Mouse (Mus musculus): ENCODE data around the gene Alkbh6. TPM values are rescaled to one million over a fixed set of nuclear protein-coding genes. Genes with fewer than 3 reads are reported as not detected.
A peak's percentile ranks its signal among the peaks of the same experiment; 100 is the strongest.

Gene Alkbh6
- polyA plus RNA-seq, 1 experiment from 2014 or later = 92.9 TPM

- peaks cover 12% of the 10 kb centered on the region for H3K27me3 ChIP-seq
- peaks cover 39% of the 10 kb centered on the region for H3K4me1 ChIP-seq
- H3K9ac ChIP-seq (replicated peaks) = no peak overlapping the region
- H3K4me3 ChIP-seq = 0 out of 2 replicates have a peak overlapping the region, but pooled peaks have one; percentile 4
- no peak overlapping the region for H3K27ac ChIP-seq (replicated peaks)
- H3K9me3 ChIP-seq = no peaks in the 10 kb centered on the region
- no peak for ATAC-seq (ENCODE audit: low FRiP score, low read depth)
- WGBS = 92% methylated on average over 17 of the region's 17 CpGs
- H3K4me2 ChIP-seq (replicated peaks) = 0 out of 2 replicates have a peak overlapping the region, but pooled peaks have one; percentile 4
- peaks cover 31% of the 10 kb centered on the region for H3K36me3 ChIP-seq
Observed at GRCm38 (mm10) chr7:30360028-30360427, 51.5 kb downstream of the Alkbh6 start.

GRCm38 (mm10) chr7:30362652-30363343, 54.3 kb downstream of the Alkbh6 start, which contains the start of gene Lrfn3:
Gene Lrfn3 (minus strand): TSS chr7:30362772.
- ATAC-seq (ENCODE audit: low FRiP score, low read depth) = peak; percentile 76
- peaks cover 38% of the 10 kb centered on the region for H3K4me1 ChIP-seq
- H3K27ac ChIP-seq (replicated peaks) = peak within 1 kb of the TSS; percentile 46; the same call in 1 of the 2 replicates
- H3K9ac ChIP-seq (replicated peaks) = peak within 1 kb of the TSS; percentile 96
- H3K36me3 ChIP-seq = peaks cover 14% of the 10 kb centered on the region
- H3K4me3 ChIP-seq = peak within 1 kb of the TSS; percentile 90
- H3K4me2 ChIP-seq (replicated peaks) = peak within 1 kb of the TSS; percentile 82
- peaks cover 12% of the 10 kb centered on the region for H3K27me3 ChIP-seq
- under 1% methylated on average over 40 of the region's 55 CpGs for WGBS
- no peaks in the 10 kb centered on the region for H3K9me3 ChIP-seq

GRCm38 (mm10) chr7:30363344-30363738, 54.8 kb downstream of the Alkbh6 start:
- H3K9me3 ChIP-seq = no peaks in the 10 kb centered on the region
- peak; percentile 31; the same call in 1 of the 2 replicates for ATAC-seq (ENCODE audit: low FRiP score, low read depth)
- H3K9ac ChIP-seq (replicated peaks) = peak overlapping the region; percentile 96
- peaks cover 34% of the 10 kb centered on the region for H3K4me1 ChIP-seq
- H3K36me3 ChIP-seq = peaks cover 14% of the 10 kb centered on the region
- H3K27me3 ChIP-seq = peaks cover 12% of the 10 kb centered on the region
- peak overlapping the region; percentile 90 for H3K4me3 ChIP-seq
- H3K27ac ChIP-seq (replicated peaks) = no peak overlapping the region
- WGBS = 72% methylated on average over 6 of the region's 6 CpGs
- peak overlapping the region; percentile 82 for H3K4me2 ChIP-seq (replicated peaks)

Other genes with a start within 250 kb of the Alkbh6 start
- gene Zfp82, start 235.8 kb upstream of the Alkbh6 start, polyA plus RNA-seq (2016; fragmentation: Nextera tagmentation; extraction: Ambion mirVana) = 10.4 and 11.2 TPM in 2 replicates
- gene Gm26920, start 218.3 kb upstream of the Alkbh6 start, polyA plus RNA-seq (2016; fragmentation: Nextera tagmentation; extraction: Ambion mirVana) = 1.0 and 4.5 TPM in 2 replicates
- 13.6 and 16.3 TPM in 2 replicates for gene Zfp566, start 218.2 kb upstream of the Alkbh6 start, polyA plus RNA-seq (2016; fragmentation: Nextera tagmentation; extraction: Ambion mirVana)
- 134 and 136 TPM in 2 replicates for gene Zfp260, start 213.9 kb upstream of the Alkbh6 start, polyA plus RNA-seq (2016; fragmentation: Nextera tagmentation; extraction: Ambion mirVana)
- 17.0 and 18.8 TPM in 2 replicates for gene Zfp382, start 186.8 kb upstream of the Alkbh6 start, polyA plus RNA-seq (2016; fragmentation: Nextera tagmentation; extraction: Ambion mirVana)
- 19.0 and 20.2 TPM in 2 replicates for gene Zfp146, start 139.0 kb upstream of the Alkbh6 start, polyA plus RNA-seq (2016; fragmentation: Nextera tagmentation; extraction: Ambion mirVana)
- gene Cox7a1, start 124.6 kb upstream of the Alkbh6 start, polyA plus RNA-seq (2016; fragmentation: Nextera tagmentation; extraction: Ambion mirVana) = 0.74 and 4.1 TPM in 2 replicates
- gene Capns1, start 109.9 kb upstream of the Alkbh6 start, polyA plus RNA-seq (2016; fragmentation: Nextera tagmentation; extraction: Ambion mirVana) = 59.8 and 61.6 TPM in 2 replicates
- 151 and 156 TPM in 2 replicates for gene Polr2i, start 76.8 kb upstream of the Alkbh6 start, polyA plus RNA-seq (2016; fragmentation: Nextera tagmentation; extraction: Ambion mirVana)
- 257 and 259 TPM in 2 replicates for gene Tbcb, start 76.4 kb upstream of the Alkbh6 start, polyA plus RNA-seq (2016; fragmentation: Nextera tagmentation; extraction: Ambion mirVana)
- not detected in 2 replicates for gene Ovol3, start 73.0 kb upstream of the Alkbh6 start, polyA plus RNA-seq (2016; fragmentation: Nextera tagmentation; extraction: Ambion mirVana)
- 0.48 and 0.66 TPM in 2 replicates for gene Thap8, start 28.6 kb upstream of the Alkbh6 start, polyA plus RNA-seq (2016; fragmentation: Nextera tagmentation; extraction: Ambion mirVana)
- 11.3 and 13.4 TPM in 2 replicates for gene Wdr62, start 28.3 kb upstream of the Alkbh6 start, polyA plus RNA-seq (2016; fragmentation: Nextera tagmentation; extraction: Ambion mirVana)
- 76.3 and 88.6 TPM in 2 replicates for gene Clip3, start 17.0 kb upstream of the Alkbh6 start, polyA plus RNA-seq (2016; fragmentation: Nextera tagmentation; extraction: Ambion mirVana)
- 17.5 and 19.0 TPM in 2 replicates for gene Syne4, start 6.1 kb downstream of the Alkbh6 start, polyA plus RNA-seq (2016; fragmentation: Nextera tagmentation; extraction: Ambion mirVana)
- gene E130208F15Rik, start 13.0 kb downstream of the Alkbh6 start, polyA plus RNA-seq (2016; fragmentation: Nextera tagmentation; extraction: Ambion mirVana) = 0.63 TPM in 1 of 2 replicates, not detected in the other
- gene Sdhaf1, start 15.2 kb downstream of the Alkbh6 start, polyA plus RNA-seq (2016; fragmentation: Nextera tagmentation; extraction: Ambion mirVana) = 22.2 and 27.4 TPM in 2 replicates
- 9.1 and 9.5 TPM in 2 replicates for gene Lrfn3, start 54.1 kb downstream of the Alkbh6 start, polyA plus RNA-seq (2016; fragmentation: Nextera tagmentation; extraction: Ambion mirVana)
- 18.3 and 24.4 TPM in 2 replicates for gene Tyrobp, start 105.0 kb downstream of the Alkbh6 start, polyA plus RNA-seq (2016; fragmentation: Nextera tagmentation; extraction: Ambion mirVana)
- not detected in 2 replicates for gene Hcst, start 111.1 kb downstream of the Alkbh6 start, polyA plus RNA-seq (2016; fragmentation: Nextera tagmentation; extraction: Ambion mirVana)
- 1.4 TPM in 2 replicates for gene Nfkbid, start 113.0 kb downstream of the Alkbh6 start, polyA plus RNA-seq (2016; fragmentation: Nextera tagmentation; extraction: Ambion mirVana)
- gene Aplp1, start 136.8 kb downstream of the Alkbh6 start, polyA plus RNA-seq (2016; fragmentation: Nextera tagmentation; extraction: Ambion mirVana) = 301 and 324 TPM in 2 replicates
- 1.6 and 4.7 TPM in 2 replicates for gene Kirrel2, start 149.0 kb downstream of the Alkbh6 start, polyA plus RNA-seq (2016; fragmentation: Nextera tagmentation; extraction: Ambion mirVana)
- gene Nphs1, start 149.6 kb downstream of the Alkbh6 start, polyA plus RNA-seq (2016; fragmentation: Nextera tagmentation; extraction: Ambion mirVana) = 0.58 and 1.1 TPM in 2 replicates
- 0.39 TPM in 1 of 2 replicates, not detected in the other for gene Prodh2, start 184.9 kb downstream of the Alkbh6 start, polyA plus RNA-seq (2016; fragmentation: Nextera tagmentation; extraction: Ambion mirVana)
- 96.3 and 99.5 TPM in 2 replicates for gene Arhgap33, start 226.3 kb downstream of the Alkbh6 start, polyA plus RNA-seq (2016; fragmentation: Nextera tagmentation; extraction: Ambion mirVana)
- 5.8 and 6.2 TPM in 2 replicates for gene Hspb6, start 243.5 kb downstream of the Alkbh6 start, polyA plus RNA-seq (2016; fragmentation: Nextera tagmentation; extraction: Ambion mirVana)
- 15.1 TPM in 2 replicates for gene Proser3, start 243.6 kb downstream of the Alkbh6 start, polyA plus RNA-seq (2016; fragmentation: Nextera tagmentation; extraction: Ambion mirVana)